Mouse (Mus musculus): ENCODE results near the gene Rhbdd3. TPM values are rescaled to one million over a fixed set of nuclear protein-coding genes. Genes with fewer than 3 reads are reported as not detected.

Rhbdd3 gene
- total and polyA plus RNA-seq, 3 experiments: 35.9 to 55.7 TPM; not detected in 1

GRCm38 (mm10) chr11:5103986-5104509 is 5.3 kb downstream of the Rhbdd3 start:
- Histone ChIP-seq H3K27ac (ENCODE audit: control insufficient read depth, low read depth, low read length) (no peak overlapping the region), H3K4me3 (ENCODE audit: control insufficient read depth in 1 of 2, insufficient read depth in 1 of 2, low read depth in 2 of 2, low read length in 2 of 2) (no peak overlapping the region), H3K36me3 (ENCODE audit: control insufficient read depth in 1 of 2, insufficient read depth in 2 of 2, low read length in 2 of 2) (peaks cover 0 to 26% of the 10 kb centered on the region in 2 experiments; a peak in 2 of 4 replicates), H3K4me1 (ENCODE audit: control insufficient read depth in 1 of 2, insufficient read depth in 2 of 2, low read length in 2 of 2) (peaks cover 15 to 32% of the 10 kb centered on the region in 2 experiments), H3K27me3 (ENCODE audit: control insufficient read depth in 1 of 2, insufficient read depth in 2 of 2, low read length in 2 of 2) (no peaks in the 10 kb centered on the region), H3K9me3 (replicated peaks; ENCODE audit: insufficient read depth, low read length) (no peaks in the 10 kb centered on the region), H3K9ac (ENCODE audit: control insufficient read depth, low read depth, low read length, poor library complexity, severe bottlenecking) (no peak overlapping the region), H3K79me2 (ENCODE audit: control insufficient read depth, insufficient read depth, low read length, poor library complexity) (peaks cover 24% of the 10 kb centered on the region)
- TF ChIP-seq MAZ (IDR thresholded peaks at IDR 0.05; ENCODE audit: low read depth, low read length) (no peak), MYC (IDR thresholded peaks at IDR 0.05; ENCODE audit: low read depth, low read length) (no peak), BHLHE40 (IDR thresholded peaks at IDR 0.05; ENCODE audit: borderline replicate concordance, low read depth, low read length) (no peak), USF2 (IDR thresholded peaks at IDR 0.05; ENCODE audit: borderline replicate concordance in 1 of 2, insufficient read depth in 1 of 2, low read depth in 1 of 2, low read length in 2 of 2) (no peak), MEF2A (IDR thresholded peaks at IDR 0.05; ENCODE audit: extremely low read depth, insufficient replicate concordance, low read depth, low read length, poor library complexity, severe bottlenecking) (no peak), POLR2AphosphoS2 (IDR thresholded peaks at IDR 0.05; ENCODE audit: low read length) (no peak), RAD21 (IDR thresholded peaks at IDR 0.05; ENCODE audit: low read depth, low read length) (no peak), JUND (IDR thresholded peaks at IDR 0.05; ENCODE audit: low read depth, low read length) (no peak), KAT2A (conservative IDR thresholded peaks at IDR 0.05; ENCODE audit: low read depth, low read length) (no peak), POLR2A (IDR thresholded peaks at IDR 0.05; ENCODE audit: control insufficient read depth in 1 of 2, insufficient read depth in 1 of 2, low read depth in 1 of 2, low read length in 2 of 2, poor library complexity in 1 of 2) (no peak), USF1 (IDR thresholded peaks at IDR 0.05; ENCODE audit: low read depth, low read length) (no peak), ELF1 (IDR thresholded peaks at IDR 0.05; ENCODE audit: low read depth, low read length) (no peak), ZMIZ1 (IDR thresholded peaks at IDR 0.05; ENCODE audit: low read depth, low read length) (no peak), ZKSCAN1 (IDR thresholded peaks at IDR 0.05; ENCODE audit: low read depth, low read length) (no peak), RCOR1 (IDR thresholded peaks at IDR 0.05; ENCODE audit: low read depth, low read length) (no peak)
- no peak for DNase-seq (ENCODE audit: low read depth, low spot score)

- Histone ChIP-seq H3K4me1 (ENCODE audit: control insufficient read depth in 1 of 2, insufficient read depth in 2 of 2, low read length in 2 of 2) (no peaks in the 10 kb centered on the region), H3K27me3 (ENCODE audit: control insufficient read depth in 1 of 2, insufficient read depth in 2 of 2, low read length in 2 of 2) (no peaks in the 10 kb centered on the region), H3K9ac (ENCODE audit: control insufficient read depth, low read depth, low read length, poor library complexity, severe bottlenecking) (no peak overlapping the region), H3K27ac (ENCODE audit: control insufficient read depth, low read depth, low read length) (no peak overlapping the region), H3K36me3 (ENCODE audit: control insufficient read depth in 1 of 2, insufficient read depth in 2 of 2, low read length in 2 of 2) (no peaks in the 10 kb centered on the region; a peak in 1 of 4 replicates), H3K4me3 (ENCODE audit: control insufficient read depth in 1 of 2, insufficient read depth in 1 of 2, low read depth in 2 of 2, low read length in 2 of 2) (no peak overlapping the region), H3K79me2 (ENCODE audit: control insufficient read depth, insufficient read depth, low read length, poor library complexity) (no peaks in the 10 kb centered on the region), H3K9me3 (replicated peaks; ENCODE audit: insufficient read depth, low read length) (no peaks in the 10 kb centered on the region)
- no peak for DNase-seq (ENCODE audit: low read depth, low spot score)
- TF ChIP-seq HCFC1 (IDR thresholded peaks at IDR 0.05; ENCODE audit: low read depth, low read length) (no peak), MYC (IDR thresholded peaks at IDR 0.05; ENCODE audit: low read depth, low read length) (no peak), ETS1 (IDR thresholded peaks at IDR 0.05; ENCODE audit: low read depth, low read length) (no peak), ELF1 (IDR thresholded peaks at IDR 0.05; ENCODE audit: low read depth, low read length) (no peak), MAZ (IDR thresholded peaks at IDR 0.05; ENCODE audit: low read depth, low read length) (no peak), RAD21 (IDR thresholded peaks at IDR 0.05; ENCODE audit: low read depth, low read length) (no peak), POLR2AphosphoS5 (IDR thresholded peaks at IDR 0.05; ENCODE audit: borderline replicate concordance, low read depth, low read length) (no peak), CHD1 (IDR thresholded peaks at IDR 0.05; ENCODE audit: low read depth, low read length) (no peak), POLR2A (IDR thresholded peaks at IDR 0.05; ENCODE audit: control insufficient read depth in 1 of 2, insufficient read depth in 1 of 2, low read depth in 1 of 2, low read length in 2 of 2, poor library complexity in 1 of 2) (no peak), KAT2A (conservative IDR thresholded peaks at IDR 0.05; ENCODE audit: low read depth, low read length) (no peak), MYB (IDR thresholded peaks at IDR 0.05; ENCODE audit: low read depth, low read length) (no peak), ZNF384 (IDR thresholded peaks at IDR 0.05; ENCODE audit: low read depth, low read length) (no peak)
These were observed 10.7 kb downstream of the Rhbdd3 start for GRCm38 (mm10) chr11:5109441-5109840.
